Mouse (Mus musculus): ENCODE measurements at regions not wholly inside any gene's neighbourhood (a gene's known extent, or its start where the extent isn't known, plus 50 kb on each side); places are given as distances from the start of the nearest gene placed in this dataset.

- ATAC-seq (no peak), DNase-seq (ENCODE audit: low spot score) (no peak)
- no peaks in the 10 kb centered on the region for H3K36me3 ChIP-seq (ENCODE audit: insufficient read depth, low read length)
- no peaks in the 10 kb centered on the region for H3K9me3 ChIP-seq (ENCODE audit: low read length)
- H3K27me3 ChIP-seq (replicated peaks; ENCODE audit: insufficient read depth, low read length): no peaks in the 10 kb centered on the region
- no peak overlapping the region for H3K4me2 ChIP-seq (replicated peaks; ENCODE audit: low read depth, low read length)
- no peak for TF ChIP-seq EP300 (IDR thresholded peaks at IDR 0.05)
- no peak for TF ChIP-seq CTCF (IDR thresholded peaks at IDR 0.05)
- H3K27ac ChIP-seq (ENCODE audit: low read length): no peak overlapping the region
- H3K4me3 ChIP-seq (ENCODE audit: low read depth, low read length): no peak overlapping the region
- H3K4me1 ChIP-seq (ENCODE audit: insufficient read depth, low read depth, low read length): peaks cover 5% of the 10 kb centered on the region; the same call in 1 of the 2 replicates
- 51% methylated on average over 6 of the region's 6 CpGs for WGBS
- no peak overlapping the region for H3K9ac ChIP-seq (replicated peaks; ENCODE audit: low read depth)
Observed at GRCm38 (mm10) chr2:50835511-50836320, 313.2 kb downstream of the Rnd3 start.

GRCm38 (mm10) chr2:50833791-50834190 lies 315.1 kb downstream of the Rnd3 start:
- Histone ChIP-seq H3K9ac (replicated peaks; ENCODE audit: low read depth) (no peak overlapping the region), H3K4me3 (ENCODE audit: low read depth, low read length) (no peak overlapping the region), H3K9me3 (ENCODE audit: low read length) (no peaks in the 10 kb centered on the region), H3K27ac (ENCODE audit: low read length) (no peak overlapping the region), H3K27me3 (replicated peaks; ENCODE audit: insufficient read depth, low read length) (no peaks in the 10 kb centered on the region), H3K4me1 (ENCODE audit: insufficient read depth, low read depth, low read length) (peaks cover 5% of the 10 kb centered on the region; the same call in 1 of the 2 replicates), H3K4me2 (replicated peaks; ENCODE audit: low read depth, low read length) (no peak overlapping the region), H3K36me3 (ENCODE audit: insufficient read depth, low read length) (no peaks in the 10 kb centered on the region)
- DNase-seq (ENCODE audit: low spot score): peak; percentile 36
- TF ChIP-seq CTCF (IDR thresholded peaks at IDR 0.05) (no peak), EP300 (IDR thresholded peaks at IDR 0.05) (no peak)
- 89% methylated on average over 5 of the region's 5 CpGs for WGBS
- 0 out of 2 replicates have a peak, but pooled peaks have one; percentile 28 for ATAC-seq

- Histone ChIP-seq H3K36me3 (ENCODE audit: insufficient read depth, low read length) (no peaks in the 10 kb centered on the region), H3K27me3 (replicated peaks; ENCODE audit: insufficient read depth, low read length) (no peaks in the 10 kb centered on the region), H3K9ac (replicated peaks; ENCODE audit: low read depth) (no peak overlapping the region), H3K4me2 (replicated peaks; ENCODE audit: low read depth, low read length) (no peak overlapping the region), H3K4me1 (ENCODE audit: insufficient read depth, low read depth, low read length) (peaks cover 5% of the 10 kb centered on the region; the same call in 1 of the 2 replicates), H3K9me3 (ENCODE audit: low read length) (no peaks in the 10 kb centered on the region), H3K4me3 (ENCODE audit: low read depth, low read length) (no peak overlapping the region), H3K27ac (ENCODE audit: low read length) (no peak overlapping the region)
- DNase-seq (ENCODE audit: low spot score) (no peak), ATAC-seq (no peak)
- TF ChIP-seq EP300 (IDR thresholded peaks at IDR 0.05): no peak
- TF ChIP-seq CTCF (IDR thresholded peaks at IDR 0.05): no peak
- 57% methylated on average over 4 of the region's 4 CpGs for WGBS
Observed at GRCm38 (mm10) chr2:50832471-50832870, 316.4 kb downstream of the Rnd3 start.

- Histone ChIP-seq H3K9ac (replicated peaks; ENCODE audit: low read depth) (no peak overlapping the region), H3K4me3 (ENCODE audit: low read depth, low read length) (no peak overlapping the region), H3K9me3 (ENCODE audit: low read length) (no peaks in the 10 kb centered on the region), H3K36me3 (ENCODE audit: insufficient read depth, low read length) (no peaks in the 10 kb centered on the region), H3K27ac (ENCODE audit: low read length) (no peak overlapping the region), H3K4me1 (ENCODE audit: insufficient read depth, low read depth, low read length) (peaks cover 5% of the 10 kb centered on the region; the same call in 1 of the 2 replicates), H3K4me2 (replicated peaks; ENCODE audit: low read depth, low read length) (no peak overlapping the region), H3K27me3 (replicated peaks; ENCODE audit: insufficient read depth, low read length) (no peaks in the 10 kb centered on the region)
- TF ChIP-seq EP300 (IDR thresholded peaks at IDR 0.05): no peak
- TF ChIP-seq CTCF (IDR thresholded peaks at IDR 0.05): peak; percentile 57
- WGBS: 47% methylated on average over 5 of the region's 5 CpGs
- ATAC-seq (0 out of 2 replicates have a peak, but pooled peaks have one; percentile 44), DNase-seq (ENCODE audit: low spot score) (peak; percentile 34)
Observed at GRCm38 (mm10) chr2:50830056-50830720, 318.7 kb downstream of the Rnd3 start.

GRCm38 (mm10) chr2:50827097-50827496 lies 321.8 kb downstream of the Rnd3 start:
- no peak overlapping the region for H3K27ac ChIP-seq (ENCODE audit: low read length)
- WGBS: 61% methylated on average over 5 of the region's 5 CpGs
- H3K9ac ChIP-seq (replicated peaks; ENCODE audit: low read depth): no peak overlapping the region
- no peak for DNase-seq (ENCODE audit: low spot score)
- TF ChIP-seq CTCF (IDR thresholded peaks at IDR 0.05) (no peak), EP300 (IDR thresholded peaks at IDR 0.05) (no peak)
- no peaks in the 10 kb centered on the region for H3K9me3 ChIP-seq (ENCODE audit: low read length)
- H3K4me3 ChIP-seq (ENCODE audit: low read depth, low read length): no peak overlapping the region
- no peak for ATAC-seq
- no peak overlapping the region for H3K4me2 ChIP-seq (replicated peaks; ENCODE audit: low read depth, low read length)
- H3K27me3 ChIP-seq (replicated peaks; ENCODE audit: insufficient read depth, low read length): no peaks in the 10 kb centered on the region
- no peaks in the 10 kb centered on the region for H3K36me3 ChIP-seq (ENCODE audit: insufficient read depth, low read length)
- no peaks in the 10 kb centered on the region for H3K4me1 ChIP-seq (ENCODE audit: insufficient read depth, low read depth, low read length)

- H3K9me3 ChIP-seq (ENCODE audit: low read length): no peaks in the 10 kb centered on the region
- no peaks in the 10 kb centered on the region for H3K4me1 ChIP-seq (ENCODE audit: insufficient read depth, low read depth, low read length)
- no peak for ATAC-seq
- no peak overlapping the region for H3K4me2 ChIP-seq (replicated peaks; ENCODE audit: low read depth, low read length)
- no peak overlapping the region for H3K9ac ChIP-seq (replicated peaks; ENCODE audit: low read depth)
- DNase-seq (ENCODE audit: low spot score): no peak
- no peaks in the 10 kb centered on the region for H3K36me3 ChIP-seq (ENCODE audit: insufficient read depth, low read length)
- no peak overlapping the region for H3K27ac ChIP-seq (ENCODE audit: low read length)
- H3K27me3 ChIP-seq (replicated peaks; ENCODE audit: insufficient read depth, low read length): no peaks in the 10 kb centered on the region
- H3K4me3 ChIP-seq (ENCODE audit: low read depth, low read length): no peak overlapping the region
- 61% methylated on average over 3 of the region's 3 CpGs for WGBS
- TF ChIP-seq EP300 (IDR thresholded peaks at IDR 0.05): no peak
- TF ChIP-seq CTCF (IDR thresholded peaks at IDR 0.05): no peak
Observed at GRCm38 (mm10) chr2:50826537-50826936, 322.4 kb downstream of the Rnd3 start.

All from lung, postnatal 0 days (tissue).